Mouse (Mus musculus): ENCODE results near the gene A630095N17Rik. TPM values are rescaled to one million over a fixed set of nuclear protein-coding genes. Genes with fewer than 3 reads are reported as not detected.

The A630095N17Rik gene
- polyA plus RNA-seq, 1 experiment from 2014 or later: not detected

GRCm38 (mm10) chr1:75216797-75217585 lies 14.9 kb downstream of the A630095N17Rik start:
- 82% methylated on average over 13 of the region's 13 CpGs for WGBS

GRCm38 (mm10) chr1:75215785-75216184 lies 16.1 kb downstream of the A630095N17Rik start:
- no peak overlapping the region for H3K27ac ChIP-seq (replicated peaks)
- no peak for DNase-seq (ENCODE audit: low spot score)
- peaks cover 43% of the 10 kb centered on the region for H3K4me1 ChIP-seq
- peaks cover 44% of the 10 kb centered on the region for H3K36me3 ChIP-seq
- WGBS: 95% methylated on average over 9 of the region's 9 CpGs
- H3K9me3 ChIP-seq (replicated peaks): no peaks in the 10 kb centered on the region
- no peak overlapping the region for H3K4me3 ChIP-seq
- peaks cover 56% of the 10 kb centered on the region for H3K27me3 ChIP-seq (ENCODE audit: low read depth, poor library complexity, severe bottlenecking)

More at GRCm38 (mm10) chr1:75216797-75217585, 14.9 kb downstream of the A630095N17Rik start:
- DNase-seq (ENCODE audit: low spot score): no peak
- no peak overlapping the region for H3K4me3 ChIP-seq
- H3K27ac ChIP-seq (replicated peaks): no peak overlapping the region
- no peaks in the 10 kb centered on the region for H3K9me3 ChIP-seq (replicated peaks)
- H3K4me1 ChIP-seq: peaks cover 34% of the 10 kb centered on the region
- peaks cover 41% of the 10 kb centered on the region for H3K36me3 ChIP-seq
- peaks cover 68% of the 10 kb centered on the region for H3K27me3 ChIP-seq (ENCODE audit: low read depth, poor library complexity, severe bottlenecking)

- peaks cover 47% of the 10 kb centered on the region for H3K27me3 ChIP-seq (ENCODE audit: low read depth, poor library complexity, severe bottlenecking)
- peaks cover 48% of the 10 kb centered on the region for H3K4me1 ChIP-seq
- no peaks in the 10 kb centered on the region for H3K9me3 ChIP-seq (replicated peaks)
- peaks cover 44% of the 10 kb centered on the region for H3K36me3 ChIP-seq
- no peak overlapping the region for H3K4me3 ChIP-seq
- no peak overlapping the region for H3K27ac ChIP-seq (replicated peaks)
- 83% methylated on average over 5 of the region's 5 CpGs for WGBS
- no peak for DNase-seq (ENCODE audit: low spot score)
Measured at GRCm38 (mm10) chr1:75214886-75215285, 17.0 kb downstream of the A630095N17Rik start.

GRCm38 (mm10) chr1:75214442-75214841 lies 17.5 kb downstream of the A630095N17Rik start:
- Histone ChIP-seq H3K4me1 (peaks cover 48% of the 10 kb centered on the region), H3K4me3 (no peak overlapping the region), H3K27ac (replicated peaks) (no peak overlapping the region), H3K9me3 (replicated peaks) (no peaks in the 10 kb centered on the region), H3K27me3 (ENCODE audit: low read depth, poor library complexity, severe bottlenecking) (peaks cover 42% of the 10 kb centered on the region), H3K36me3 (peaks cover 44% of the 10 kb centered on the region)
- DNase-seq (ENCODE audit: low spot score): no peak
- 89% methylated on average over 2 of the region's 2 CpGs for WGBS

DNA sequence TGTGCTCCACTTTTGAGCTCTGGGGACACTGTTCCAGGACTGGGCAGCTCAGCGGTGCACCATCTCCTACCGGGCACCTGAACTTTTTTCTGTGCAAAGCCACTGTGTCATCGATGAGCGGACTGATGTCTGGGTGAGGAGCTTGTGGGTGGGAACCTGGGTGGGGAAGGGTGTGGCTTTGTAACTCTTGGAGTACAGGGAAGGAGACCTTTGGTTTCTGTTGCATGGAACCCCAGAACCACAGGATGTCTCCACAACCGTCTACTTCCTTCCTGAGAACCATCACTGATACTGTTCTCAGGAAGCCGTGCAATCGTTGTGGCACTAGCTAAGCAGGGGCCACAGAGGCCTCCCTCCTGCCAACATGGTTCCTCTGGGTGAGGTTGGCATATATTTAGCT lies 18.8 kb downstream of the A630095N17Rik start:
- peaks cover 35% of the 10 kb centered on the region for H3K27me3 ChIP-seq (ENCODE audit: low read depth, poor library complexity, severe bottlenecking)

GRCm38 (mm10) chr1:75212542-75212941 lies 19.4 kb downstream of the A630095N17Rik start:
- Histone ChIP-seq H3K27me3 (ENCODE audit: low read depth, poor library complexity, severe bottlenecking) (peaks cover 29% of the 10 kb centered on the region), H3K4me1 (peaks cover 44% of the 10 kb centered on the region), H3K4me3 (no peak overlapping the region), H3K27ac (replicated peaks) (no peak overlapping the region), H3K9me3 (replicated peaks) (no peaks in the 10 kb centered on the region), H3K36me3 (peaks cover 44% of the 10 kb centered on the region)
- DNase-seq (ENCODE audit: low spot score): no peak
- WGBS: 81% methylated on average over 4 of the region's 4 CpGs

More for the DNA sequence above, 18.8 kb downstream of the A630095N17Rik start:
- Histone ChIP-seq H3K27ac (replicated peaks) (no peak overlapping the region), H3K9me3 (replicated peaks) (no peaks in the 10 kb centered on the region), H3K36me3 (peaks cover 44% of the 10 kb centered on the region), H3K4me3 (no peak overlapping the region), H3K4me1 (peaks cover 47% of the 10 kb centered on the region)
- 90% methylated on average over 7 of the region's 7 CpGs for WGBS
- DNase-seq (ENCODE audit: low spot score): no peak

GRCm38 (mm10) chr1:75211141-75211708 lies 20.7 kb downstream of the A630095N17Rik start:
- 13% methylated on average over 17 of the region's 17 CpGs for WGBS
- DNase-seq (ENCODE audit: low spot score): no peak
- no peaks in the 10 kb centered on the region for H3K9me3 ChIP-seq (replicated peaks)
- H3K4me1 ChIP-seq: peaks cover 44% of the 10 kb centered on the region
- peaks cover 44% of the 10 kb centered on the region for H3K36me3 ChIP-seq
- H3K27ac ChIP-seq (replicated peaks): peak overlapping the region; percentile 92
- peaks cover 16% of the 10 kb centered on the region for H3K27me3 ChIP-seq (ENCODE audit: low read depth, poor library complexity, severe bottlenecking)
- peak overlapping the region; percentile 98 for H3K4me3 ChIP-seq

DNA sequence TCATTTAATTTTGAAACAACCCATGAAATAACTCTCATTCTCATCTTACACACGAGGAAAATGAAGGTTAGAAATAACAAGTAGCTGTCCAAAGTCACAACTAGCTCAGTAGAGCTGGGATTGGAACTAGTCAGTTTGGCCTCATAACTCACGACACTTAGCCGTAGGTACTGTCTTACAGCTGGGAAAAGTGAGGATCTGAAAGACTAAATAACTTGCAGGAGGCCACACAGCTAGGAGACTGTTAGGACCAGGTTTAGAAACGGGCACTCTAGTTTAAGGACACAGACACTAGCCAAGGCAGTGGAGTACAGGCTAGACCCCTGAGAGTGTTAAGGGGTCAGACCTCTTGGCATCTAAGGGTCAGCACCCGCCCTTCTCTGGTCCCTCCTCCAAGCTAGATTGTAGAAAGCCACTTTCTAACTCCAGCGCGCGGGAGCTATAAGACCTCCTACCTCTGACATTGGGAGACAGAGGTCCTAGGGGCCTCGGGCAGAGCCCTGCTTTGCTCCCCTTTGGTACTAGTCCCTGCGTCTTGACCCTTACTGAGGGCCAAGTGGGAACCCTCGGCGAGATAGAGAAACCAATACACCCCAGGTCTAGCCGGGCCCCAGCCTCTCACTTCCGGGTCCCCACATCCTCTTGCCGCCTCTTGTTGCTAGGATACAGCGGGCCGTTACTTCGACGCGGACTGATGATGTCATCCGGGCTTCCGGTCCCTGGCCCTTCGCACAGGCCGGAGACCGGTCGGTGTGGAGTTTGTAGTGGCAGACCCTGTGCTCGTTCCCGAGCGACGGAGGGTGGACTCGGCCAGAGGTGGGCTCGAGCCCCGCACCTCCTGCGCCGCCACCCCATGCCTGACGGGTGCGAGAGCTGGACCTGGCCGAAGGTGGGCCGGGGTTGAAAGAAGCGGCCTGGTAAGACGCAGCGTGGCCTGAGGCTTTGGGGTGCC lies 21.5 kb downstream of the A630095N17Rik start, which contains the start of the genes Glb1l and Stk16:
TSS of gene Glb1l (minus strand) at position 678 of the 952 bp plus-strand sequence.
TSS of gene Stk16 (plus strand) at position 703 of the 952 bp plus-strand sequence.
- H3K4me3 ChIP-seq: peak within 1 kb of the TSS; percentile 98
- peak within 1 kb of the TSS; percentile 92 for H3K27ac ChIP-seq (replicated peaks)
- DNase-seq (ENCODE audit: low spot score): peak; percentile 97
- 6% methylated on average over 42 of the region's 42 CpGs for WGBS
- H3K9me3 ChIP-seq (replicated peaks): no peaks in the 10 kb centered on the region
- peaks cover 44% of the 10 kb centered on the region for H3K4me1 ChIP-seq
- H3K36me3 ChIP-seq: peaks cover 38% of the 10 kb centered on the region
- H3K27me3 ChIP-seq (ENCODE audit: low read depth, poor library complexity, severe bottlenecking): peaks cover 8% of the 10 kb centered on the region

DNA sequence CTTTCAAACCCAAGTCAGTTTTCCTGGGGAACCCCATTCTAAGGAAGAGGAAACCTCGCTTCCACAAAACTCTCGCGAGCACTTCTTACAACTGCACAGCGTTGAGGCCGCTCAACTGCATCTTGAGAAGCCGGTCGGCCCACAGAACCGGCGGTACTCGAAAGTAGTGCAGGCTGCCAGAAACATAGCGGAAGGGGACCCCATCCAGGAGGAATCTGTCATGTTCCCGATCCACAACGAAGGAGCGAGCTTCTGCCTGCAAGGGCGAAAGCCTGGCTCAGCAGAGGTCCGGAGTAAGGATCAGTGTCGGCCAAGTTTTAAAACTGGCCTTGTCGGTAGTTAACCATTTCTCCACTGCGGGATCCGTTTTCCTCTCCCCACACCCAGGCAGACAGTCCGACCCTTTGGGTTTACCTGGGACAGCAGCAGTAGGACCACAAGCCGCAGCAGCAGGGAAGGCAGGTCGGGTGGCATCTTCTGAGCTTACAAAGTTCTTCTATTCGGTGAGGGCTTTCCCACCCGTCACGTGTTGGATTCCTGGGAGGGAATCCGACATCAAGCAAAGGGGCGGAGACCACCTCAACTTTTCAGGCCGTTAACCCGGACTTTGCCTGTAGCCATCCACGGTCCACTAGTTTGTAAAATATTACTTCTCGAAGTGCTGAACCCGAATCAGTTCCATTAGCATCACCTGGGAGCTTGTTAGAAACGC lies 22.8 kb downstream of the A630095N17Rik start:
- peak overlapping the region; percentile 58; the same call in 1 of the 2 replicates for H3K27ac ChIP-seq (replicated peaks)
- no peaks in the 10 kb centered on the region for H3K9me3 ChIP-seq (replicated peaks)
- H3K36me3 ChIP-seq: peaks cover 25% of the 10 kb centered on the region
- peaks cover 44% of the 10 kb centered on the region for H3K4me1 ChIP-seq
- WGBS: 16% methylated on average over 34 of the region's 34 CpGs
- H3K27me3 ChIP-seq (ENCODE audit: low read depth, poor library complexity, severe bottlenecking): peaks cover 6% of the 10 kb centered on the region; the same call in 1 of the 2 replicates
- DNase-seq (ENCODE audit: low spot score): peak; percentile 28
- H3K4me3 ChIP-seq: peak overlapping the region; percentile 98

DNA sequence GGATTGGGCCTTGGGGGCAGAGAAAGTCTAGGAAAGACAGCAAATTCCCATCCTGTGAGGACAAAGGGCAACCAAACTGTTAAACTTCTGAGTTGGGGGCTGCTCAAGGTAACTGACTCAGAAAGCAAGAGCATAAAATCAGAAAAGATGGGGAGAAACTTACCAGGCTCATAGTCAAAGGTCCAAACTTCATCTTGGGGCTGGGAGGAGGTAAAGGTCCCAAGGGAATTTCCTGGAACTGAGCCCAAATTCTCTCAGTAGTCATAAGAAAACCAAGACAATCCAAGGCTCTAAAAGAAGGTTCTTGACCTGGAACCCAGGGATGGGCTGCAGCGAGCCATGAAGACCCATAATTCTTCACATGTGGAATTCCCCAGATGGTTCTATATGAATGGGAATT lies 30.7 kb downstream of the A630095N17Rik start:
- DNase-seq (ENCODE audit: low spot score): no peak
- H3K36me3 ChIP-seq: peaks cover 41% of the 10 kb centered on the region
- H3K9me3 ChIP-seq (replicated peaks): no peaks in the 10 kb centered on the region
- no peaks in the 10 kb centered on the region for H3K4me1 ChIP-seq
- H3K4me3 ChIP-seq: no peak overlapping the region
- H3K27me3 ChIP-seq (ENCODE audit: low read depth, poor library complexity, severe bottlenecking): no peaks in the 10 kb centered on the region
- WGBS: 76% methylated on average over 1 of the region's 1 CpGs
- no peak overlapping the region for H3K27ac ChIP-seq (replicated peaks)

- Histone ChIP-seq H3K4me3 (peak overlapping the region; percentile 86), H3K4me1 (peaks cover 28% of the 10 kb centered on the region), H3K27ac (replicated peaks) (peak overlapping the region; percentile 89), H3K9me3 (replicated peaks) (no peaks in the 10 kb centered on the region), H3K27me3 (ENCODE audit: low read depth, poor library complexity, severe bottlenecking) (no peaks in the 10 kb centered on the region), H3K36me3 (peaks cover 36% of the 10 kb centered on the region)
- under 1% methylated on average over 19 of the region's 19 CpGs for WGBS
- DNase-seq (ENCODE audit: low spot score): no peak
Measured at GRCm38 (mm10) chr1:75192452-75192851, 39.5 kb downstream of the A630095N17Rik start.
